Mouse (Mus musculus): ENCODE data around the gene Rpl18a. TPM values are rescaled to one million over a fixed set of nuclear protein-coding genes. Genes with fewer than 3 reads are reported as not detected.

Gene Rpl18a
- polyA plus RNA-seq, 1 experiment from 2014 or later, result 2,490 TPM

DNA sequence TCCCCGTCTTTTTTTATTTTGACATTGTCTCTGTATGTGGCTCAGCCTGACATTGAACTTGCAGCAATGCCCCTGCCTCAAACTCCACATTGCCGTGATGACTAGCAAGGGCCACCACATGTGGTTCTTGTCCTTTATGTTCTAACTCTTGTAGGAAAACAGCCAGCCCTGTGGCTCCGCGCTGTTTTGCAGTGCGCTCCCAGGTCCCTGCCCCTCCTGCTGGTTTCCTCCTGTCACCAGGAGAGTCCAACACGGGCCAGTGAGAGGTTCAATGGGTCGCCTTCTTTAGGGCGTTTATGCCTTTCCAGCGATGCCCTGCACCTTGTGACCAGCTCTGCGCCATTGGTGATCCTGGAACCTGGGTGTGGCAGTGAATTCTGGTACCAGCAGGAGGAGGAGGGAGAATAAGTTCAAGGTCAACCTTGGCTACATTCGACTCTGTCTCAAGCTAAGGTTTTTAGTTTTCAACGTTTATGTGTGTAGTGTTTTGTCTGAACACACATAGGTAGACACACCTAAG is 31.2 kb downstream of the Rpl18a start:
- no peak for DNase-seq
- no peaks in the 10 kb centered on the region for H3K9me3 ChIP-seq (ENCODE audit: low read length)
- peak overlapping the region; percentile 64 for H3K4me3 ChIP-seq (ENCODE audit: low read depth, low read length)
- H3K36me3 ChIP-seq (replicated peaks; ENCODE audit: insufficient read depth, low read length), result peaks cover 7% of the 10 kb centered on the region; the same call in 1 of the 2 replicates
- H3K27ac ChIP-seq (ENCODE audit: low read depth), result peak overlapping the region; percentile 36; the same call in 1 of the 2 replicates
- H3K4me2 ChIP-seq (ENCODE audit: low read depth, low read length), result peak overlapping the region; percentile 74
- TF ChIP-seq CTCF (IDR thresholded peaks at IDR 0.05; ENCODE audit: low read depth) (no peak), EP300 (IDR thresholded peaks at IDR 0.05; ENCODE audit: low read depth) (no peak)
- peaks cover 42% of the 10 kb centered on the region for H3K27me3 ChIP-seq (ENCODE audit: insufficient read depth, low read length)
- no peak overlapping the region for H3K9ac ChIP-seq (replicated peaks)
- H3K4me1 ChIP-seq (ENCODE audit: insufficient read depth), result peaks cover 48% of the 10 kb centered on the region
- 10% methylated on average over 12 of the region's 12 CpGs for WGBS (ENCODE audit: insufficient replicate concordance)
- ATAC-seq, result peak; percentile 8

GRCm38 (mm10) chr8:70865350-70866000 is 31.7 kb downstream of the Rpl18a start:
- Histone ChIP-seq H3K4me3 (ENCODE audit: low read depth, low read length) (peak overlapping the region; percentile 64), H3K9me3 (ENCODE audit: low read length) (no peaks in the 10 kb centered on the region), H3K4me1 (ENCODE audit: insufficient read depth) (peaks cover 48% of the 10 kb centered on the region), H3K27me3 (ENCODE audit: insufficient read depth, low read length) (peaks cover 42% of the 10 kb centered on the region), H3K36me3 (replicated peaks; ENCODE audit: insufficient read depth, low read length) (peaks cover 7% of the 10 kb centered on the region; the same call in 1 of the 2 replicates), H3K27ac (ENCODE audit: low read depth) (peak overlapping the region; percentile 36; the same call in 1 of the 2 replicates), H3K9ac (replicated peaks) (peak overlapping the region; percentile 57), H3K4me2 (ENCODE audit: low read depth, low read length) (peak overlapping the region; percentile 74)
- DNase-seq (peak; percentile 97), ATAC-seq (peak; percentile 92)
- WGBS (ENCODE audit: insufficient replicate concordance), result under 1% methylated on average over 46 of the region's 46 CpGs
- TF ChIP-seq EP300 (IDR thresholded peaks at IDR 0.05; ENCODE audit: low read depth), result no peak
- no peak for TF ChIP-seq CTCF (IDR thresholded peaks at IDR 0.05; ENCODE audit: low read depth)

DNA sequence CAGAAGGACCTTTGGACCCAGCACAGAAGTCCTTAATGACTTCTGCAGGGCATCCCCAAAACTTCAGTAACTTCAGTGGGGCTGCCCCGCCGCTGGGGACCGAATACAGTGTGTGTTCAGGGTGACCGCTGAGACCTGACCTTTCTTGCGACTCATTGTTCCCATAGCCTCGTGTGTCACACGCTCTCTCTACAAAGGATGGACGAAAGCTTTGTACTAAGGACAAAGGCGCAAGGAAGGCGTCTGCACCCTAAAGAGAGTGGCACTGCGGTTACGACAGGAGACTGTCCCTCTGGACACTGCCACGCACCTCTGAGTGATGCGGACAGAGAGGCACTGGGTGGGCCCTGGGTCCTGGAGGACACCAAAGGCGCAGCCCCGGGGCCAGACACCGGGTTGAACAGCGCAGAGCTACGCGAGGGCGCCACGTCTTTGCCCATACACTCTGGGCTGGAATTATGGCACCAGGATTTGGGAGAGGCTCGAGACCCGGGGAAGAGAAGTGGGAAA is 32.4 kb downstream of the Rpl18a start:
- Histone ChIP-seq H3K4me3 (ENCODE audit: low read depth, low read length) (peak overlapping the region; percentile 64), H3K9me3 (ENCODE audit: low read length) (no peaks in the 10 kb centered on the region), H3K4me2 (ENCODE audit: low read depth, low read length) (peak overlapping the region; percentile 74), H3K27ac (ENCODE audit: low read depth) (no peak overlapping the region), H3K9ac (replicated peaks) (peak overlapping the region; percentile 57; the same call in 1 of the 2 replicates), H3K4me1 (ENCODE audit: insufficient read depth) (peaks cover 48% of the 10 kb centered on the region), H3K36me3 (replicated peaks; ENCODE audit: insufficient read depth, low read length) (peaks cover 7% of the 10 kb centered on the region; the same call in 1 of the 2 replicates), H3K27me3 (ENCODE audit: insufficient read depth, low read length) (peaks cover 42% of the 10 kb centered on the region)
- no peak for TF ChIP-seq EP300 (IDR thresholded peaks at IDR 0.05; ENCODE audit: low read depth)
- TF ChIP-seq CTCF (IDR thresholded peaks at IDR 0.05; ENCODE audit: low read depth), result no peak
- WGBS (ENCODE audit: insufficient replicate concordance), result 1% methylated on average over 24 of the region's 24 CpGs
- ATAC-seq, result no peak
- DNase-seq, result no peak

DNA sequence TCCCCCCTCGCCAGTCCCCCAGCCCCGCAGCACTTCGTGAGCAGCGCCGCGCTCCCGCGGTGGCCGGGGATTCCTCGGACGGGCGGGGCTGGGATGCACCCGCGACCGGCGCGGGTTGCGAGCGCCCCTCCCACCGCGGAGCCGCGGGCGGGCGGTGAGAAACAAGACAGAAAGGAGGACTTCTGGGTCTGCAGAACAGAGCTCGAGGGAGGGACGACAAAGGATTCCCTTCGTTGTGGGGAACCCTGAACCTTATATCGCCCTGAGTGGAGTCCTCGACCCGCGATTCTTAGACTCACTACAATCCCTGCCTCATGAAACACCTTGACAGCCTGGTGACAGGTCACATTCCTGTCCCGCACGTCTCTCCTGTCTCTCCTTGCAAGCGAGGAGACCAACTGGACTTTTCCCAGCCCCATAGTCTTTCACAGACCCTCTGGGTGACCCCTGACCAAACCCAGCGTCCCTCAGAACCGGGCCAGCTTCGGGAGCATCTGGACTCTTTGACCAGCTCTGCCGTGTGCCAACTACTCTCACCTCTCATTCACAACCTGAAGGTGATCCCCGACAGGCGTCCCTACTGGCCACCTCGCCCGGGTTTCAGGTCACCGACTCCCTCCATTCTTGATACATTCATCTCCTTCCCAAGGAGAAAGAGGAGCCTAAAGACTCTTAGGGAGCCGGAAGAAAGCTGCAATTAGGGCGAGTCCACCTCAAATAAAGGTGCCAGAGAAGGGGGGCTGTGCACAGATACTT is 33.1 kb downstream of the Rpl18a start:
- TF ChIP-seq CTCF (IDR thresholded peaks at IDR 0.05; ENCODE audit: low read depth), result no peak
- TF ChIP-seq EP300 (IDR thresholded peaks at IDR 0.05; ENCODE audit: low read depth), result no peak
- H3K27ac ChIP-seq (ENCODE audit: low read depth), result no peak overlapping the region
- DNase-seq (peak; percentile 17), ATAC-seq (no peak)
- 2% methylated on average over 46 of the region's 46 CpGs for whole genome bisulfite sequencing (ENCODE audit: insufficient replicate concordance)
- H3K9me3 ChIP-seq (ENCODE audit: low read length), result no peaks in the 10 kb centered on the region
- peaks cover 7% of the 10 kb centered on the region; the same call in 1 of the 2 replicates for H3K36me3 ChIP-seq (replicated peaks; ENCODE audit: insufficient read depth, low read length)
- peaks cover 42% of the 10 kb centered on the region for H3K27me3 ChIP-seq (ENCODE audit: insufficient read depth, low read length)
- peaks cover 48% of the 10 kb centered on the region for H3K4me1 ChIP-seq (ENCODE audit: insufficient read depth)
- no peak overlapping the region for H3K9ac ChIP-seq (replicated peaks)
- H3K4me3 ChIP-seq (ENCODE audit: low read depth, low read length), result peak overlapping the region; percentile 64
- H3K4me2 ChIP-seq (ENCODE audit: low read depth, low read length), result peak overlapping the region; percentile 52

- Histone ChIP-seq H3K4me1 (ENCODE audit: insufficient read depth) (peaks cover 37% of the 10 kb centered on the region), H3K36me3 (replicated peaks; ENCODE audit: insufficient read depth, low read length) (0 out of 2 replicates have a peak, but pooled peaks cover 4% of the 10 kb centered on the region), H3K4me2 (ENCODE audit: low read depth, low read length) (peak within 1 kb of the TSS; percentile 52), H3K9me3 (ENCODE audit: low read length) (no peaks in the 10 kb centered on the region), H3K27ac (ENCODE audit: low read depth) (no peak within 1 kb of the TSS), H3K9ac (replicated peaks) (no peak within 1 kb of the TSS), H3K4me3 (ENCODE audit: low read depth, low read length) (peak within 1 kb of the TSS; percentile 64), H3K27me3 (ENCODE audit: insufficient read depth, low read length) (peaks cover 42% of the 10 kb centered on the region)
- DNase-seq (peak; percentile 30), ATAC-seq (no peak)
- under 1% methylated on average over 55 of the region's 55 CpGs for WGBS (ENCODE audit: insufficient replicate concordance)
- TF ChIP-seq CTCF (IDR thresholded peaks at IDR 0.05; ENCODE audit: low read depth) (peak; percentile 39), EP300 (IDR thresholded peaks at IDR 0.05; ENCODE audit: low read depth) (no peak)
These were observed 34.2 kb downstream of the Rpl18a start, which contains the start of gene Kcnn1 for GRCm38 (mm10) chr8:70862824-70863641. Gene Kcnn1, minus strand, starts transcription at chr8:70863258.

Measured in liver, postnatal 0 days (tissue).